Mouse (Mus musculus): ENCODE data around the gene R3hdml. TPM values are rescaled to one million over a fixed set of nuclear protein-coding genes. Genes with fewer than 3 reads are reported as not detected.

Gene R3hdml
- polyA plus RNA-seq, 1 experiment from 2014 or later = not detected

DNA sequence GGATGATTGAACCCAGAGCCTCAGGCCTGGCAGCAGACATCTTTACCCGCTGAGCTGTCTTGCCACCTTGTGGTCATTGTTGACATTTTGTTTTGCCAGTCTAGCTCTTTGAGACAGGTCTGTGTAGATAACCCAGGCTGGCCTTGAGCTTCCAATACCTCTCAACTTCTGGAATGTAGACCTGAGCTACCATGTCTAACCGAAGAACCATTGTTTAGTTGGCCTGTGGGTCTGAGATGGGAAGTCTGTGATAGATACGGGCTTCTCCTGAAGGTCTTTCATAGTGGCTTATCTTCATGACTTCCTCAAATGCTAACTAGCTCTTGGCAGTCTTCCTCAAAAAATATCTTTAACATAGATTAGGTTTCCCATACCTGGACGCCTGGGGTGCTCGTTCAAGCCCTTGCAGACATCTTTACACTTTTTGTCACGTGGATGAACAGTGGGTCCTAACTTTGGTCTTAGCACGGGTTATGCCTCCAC, 33.7 kb downstream of the R3hdml start:
- no peak overlapping the region for H3K4me3 ChIP-seq (replicated peaks; ENCODE audit: low read length)
- H3K27ac ChIP-seq (ENCODE audit: low read length) = no peak overlapping the region
- ATAC-seq (ENCODE audit: insufficient read depth, low FRiP score) = no peak
- H3K36me3 ChIP-seq (ENCODE audit: control insufficient read depth, insufficient read depth, low read length) = no peaks in the 10 kb centered on the region
- 84% methylated on average over 7 of the region's 7 CpGs for WGBS
- no peaks in the 10 kb centered on the region for H3K4me1 ChIP-seq (ENCODE audit: control insufficient read depth, insufficient read depth, low read length)
- H3K9me3 ChIP-seq (replicated peaks; ENCODE audit: control insufficient read depth, low read length) = no peaks in the 10 kb centered on the region
- H3K27me3 ChIP-seq (ENCODE audit: control insufficient read depth, insufficient read depth, low read length) = no peaks in the 10 kb centered on the region
- H3K9ac ChIP-seq (ENCODE audit: low read length) = no peak overlapping the region
- H3K4me2 ChIP-seq (ENCODE audit: low read depth, low read length) = no peak overlapping the region

DNA sequence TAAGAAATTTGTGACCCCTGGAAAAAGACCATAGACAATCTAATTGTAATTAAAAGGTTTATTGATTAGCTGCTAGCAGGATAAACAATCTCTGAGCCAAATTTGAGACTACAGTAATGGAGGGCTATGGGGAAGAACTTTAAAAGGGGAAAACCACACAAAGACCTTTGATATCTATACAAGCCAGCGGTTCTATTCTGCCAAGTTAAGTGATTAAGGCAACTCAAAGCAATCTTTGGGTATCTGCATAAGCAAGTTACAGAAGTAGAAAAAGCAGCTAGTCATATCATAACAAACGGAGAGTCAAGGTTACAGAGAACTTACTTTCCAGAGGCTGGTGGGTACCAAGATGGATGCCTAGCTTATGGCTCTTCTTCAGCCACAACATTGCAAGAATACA, 35.4 kb downstream of the R3hdml start:
- Histone ChIP-seq H3K4me1 (ENCODE audit: control insufficient read depth, insufficient read depth, low read length) (no peaks in the 10 kb centered on the region), H3K9ac (ENCODE audit: low read length) (no peak overlapping the region), H3K27me3 (ENCODE audit: control insufficient read depth, insufficient read depth, low read length) (no peaks in the 10 kb centered on the region), H3K4me2 (ENCODE audit: low read depth, low read length) (no peak overlapping the region), H3K36me3 (ENCODE audit: control insufficient read depth, insufficient read depth, low read length) (no peaks in the 10 kb centered on the region), H3K9me3 (replicated peaks; ENCODE audit: control insufficient read depth, low read length) (no peaks in the 10 kb centered on the region), H3K27ac (ENCODE audit: low read length) (no peak overlapping the region), H3K4me3 (replicated peaks; ENCODE audit: low read length) (no peak overlapping the region)
- WGBS = 81% methylated on average over 2 of the region's 2 CpGs
- ATAC-seq (ENCODE audit: insufficient read depth, low FRiP score) = no peak

DNA sequence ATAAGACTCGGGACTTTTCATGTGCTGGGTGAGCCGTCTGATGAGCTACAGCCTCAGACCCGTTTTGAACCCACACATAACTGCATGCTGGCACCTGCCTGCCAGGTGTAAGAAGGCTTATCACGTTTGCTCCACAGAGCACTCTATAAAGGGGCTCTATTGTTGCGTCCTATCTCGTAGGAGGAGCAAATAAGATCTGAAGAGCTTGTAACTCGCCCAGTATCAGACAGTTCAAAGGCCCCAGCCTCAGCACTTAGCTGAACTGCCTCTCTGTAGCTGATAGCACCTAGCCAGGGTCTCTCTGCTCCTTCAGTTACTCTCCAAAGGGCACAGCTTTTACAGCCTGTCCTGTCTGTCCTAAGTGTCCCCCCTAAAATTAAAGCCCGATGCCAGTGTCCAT, 38.3 kb downstream of the R3hdml start:
- Histone ChIP-seq H3K4me1 (ENCODE audit: control insufficient read depth, insufficient read depth, low read length) (peaks cover 5% of the 10 kb centered on the region; the same call in 1 of the 2 replicates), H3K36me3 (ENCODE audit: control insufficient read depth, insufficient read depth, low read length) (no peaks in the 10 kb centered on the region), H3K4me3 (replicated peaks; ENCODE audit: low read length) (no peak overlapping the region), H3K4me2 (ENCODE audit: low read depth, low read length) (no peak overlapping the region), H3K9me3 (replicated peaks; ENCODE audit: control insufficient read depth, low read length) (no peaks in the 10 kb centered on the region), H3K9ac (ENCODE audit: low read length) (no peak overlapping the region), H3K27me3 (ENCODE audit: control insufficient read depth, insufficient read depth, low read length) (no peaks in the 10 kb centered on the region), H3K27ac (ENCODE audit: low read length) (no peak overlapping the region)
- ATAC-seq (ENCODE audit: insufficient read depth, low FRiP score) = no peak
- WGBS = 44% methylated on average over 8 of the region's 8 CpGs

DNA sequence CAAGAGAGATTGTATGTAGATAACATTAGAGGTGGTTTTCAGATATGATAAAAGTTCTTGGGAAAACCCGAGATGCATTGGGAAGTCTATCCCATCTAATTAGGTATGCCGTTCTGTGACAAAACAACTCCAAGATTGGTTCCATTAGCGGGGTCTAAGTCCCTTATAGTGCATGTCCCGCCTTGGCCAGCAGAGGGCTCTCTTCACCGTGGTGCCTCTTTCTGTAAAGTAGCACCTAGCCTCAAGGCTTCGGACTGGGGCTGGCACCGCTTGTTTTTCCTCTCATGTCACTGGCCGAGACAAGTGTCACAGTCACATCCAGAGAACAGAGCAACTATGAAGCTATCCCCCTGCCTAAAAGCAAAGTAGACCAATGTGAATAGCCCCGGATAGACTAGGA, 39.8 kb downstream of the R3hdml start:
- Histone ChIP-seq H3K27ac (ENCODE audit: low read length) (no peak overlapping the region), H3K27me3 (ENCODE audit: control insufficient read depth, insufficient read depth, low read length) (no peaks in the 10 kb centered on the region), H3K4me1 (ENCODE audit: control insufficient read depth, insufficient read depth, low read length) (peaks cover 6% of the 10 kb centered on the region; the same call in 1 of the 2 replicates), H3K36me3 (ENCODE audit: control insufficient read depth, insufficient read depth, low read length) (no peaks in the 10 kb centered on the region), H3K9me3 (replicated peaks; ENCODE audit: control insufficient read depth, low read length) (no peaks in the 10 kb centered on the region), H3K9ac (ENCODE audit: low read length) (no peak overlapping the region), H3K4me2 (ENCODE audit: low read depth, low read length) (no peak overlapping the region), H3K4me3 (replicated peaks; ENCODE audit: low read length) (no peak overlapping the region)
- 11% methylated on average over 9 of the region's 9 CpGs for WGBS
- ATAC-seq (ENCODE audit: insufficient read depth, low FRiP score) = no peak

DNA sequence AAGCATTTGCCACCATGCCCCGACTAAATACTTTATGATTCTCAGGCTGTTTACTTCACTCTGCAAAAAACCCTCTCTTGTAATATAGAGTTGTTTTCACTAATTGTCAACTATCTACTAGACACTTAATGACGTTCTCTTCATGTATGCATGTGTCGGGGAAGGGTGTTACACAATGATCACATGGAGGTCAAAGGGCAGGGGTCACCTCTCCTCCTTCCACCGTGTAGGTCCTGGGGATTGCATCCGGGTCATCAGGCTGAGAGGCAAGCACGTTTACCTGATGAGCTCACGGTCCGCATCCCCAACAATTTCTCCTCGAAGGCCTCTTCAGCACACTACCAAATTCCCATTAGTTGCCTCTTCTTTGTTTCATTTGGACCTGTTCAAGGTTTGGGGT, 41.1 kb downstream of the R3hdml start:
- H3K9ac ChIP-seq (ENCODE audit: low read length) = no peak overlapping the region
- H3K27me3 ChIP-seq (ENCODE audit: control insufficient read depth, insufficient read depth, low read length) = no peaks in the 10 kb centered on the region
- H3K4me2 ChIP-seq (ENCODE audit: low read depth, low read length) = no peak overlapping the region
- no peaks in the 10 kb centered on the region for H3K36me3 ChIP-seq (ENCODE audit: control insufficient read depth, insufficient read depth, low read length)
- H3K27ac ChIP-seq (ENCODE audit: low read length) = no peak overlapping the region
- 84% methylated on average over 9 of the region's 9 CpGs for whole genome bisulfite sequencing
- no peak overlapping the region for H3K4me3 ChIP-seq (replicated peaks; ENCODE audit: low read length)
- peaks cover 6% of the 10 kb centered on the region; the same call in 1 of the 2 replicates for H3K4me1 ChIP-seq (ENCODE audit: control insufficient read depth, insufficient read depth, low read length)
- H3K9me3 ChIP-seq (replicated peaks; ENCODE audit: control insufficient read depth, low read length) = no peaks in the 10 kb centered on the region
- no peak for ATAC-seq (ENCODE audit: insufficient read depth, low FRiP score)

DNA sequence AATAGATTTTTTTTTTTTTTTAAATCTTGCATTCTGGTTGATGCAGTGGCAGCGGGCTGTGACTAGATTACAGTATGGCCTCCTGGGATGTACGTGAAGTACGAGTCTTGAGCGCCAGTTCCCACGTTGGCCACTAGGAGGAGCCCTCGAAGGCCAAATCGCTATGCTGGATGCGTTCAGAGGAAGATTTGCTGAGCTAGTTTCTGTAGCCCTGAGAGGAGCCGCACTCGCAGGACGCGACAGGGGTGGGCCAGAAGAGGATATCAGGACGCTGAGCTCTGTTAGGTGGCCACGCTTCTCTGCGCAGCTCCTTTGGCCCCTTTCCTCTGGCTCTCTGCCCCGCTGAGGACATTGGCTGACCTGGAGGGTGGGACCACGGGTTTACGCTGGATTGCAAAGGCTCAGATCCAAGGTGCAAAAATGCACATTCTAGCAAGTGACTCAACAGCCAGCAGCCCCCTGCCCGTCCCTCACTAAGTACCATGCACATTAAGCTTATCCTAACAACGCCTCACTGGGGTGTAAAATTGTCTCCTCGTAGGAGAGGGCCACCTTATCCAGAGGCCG, 42.9 kb downstream of the R3hdml start:
- Histone ChIP-seq H3K4me1 (ENCODE audit: control insufficient read depth, insufficient read depth, low read length) (peaks cover 6% of the 10 kb centered on the region; the same call in 1 of the 2 replicates), H3K27ac (ENCODE audit: low read length) (no peak overlapping the region)
- peak; percentile 55; the same call in 1 of the 2 replicates for ATAC-seq (ENCODE audit: insufficient read depth, low FRiP score)

DNA sequence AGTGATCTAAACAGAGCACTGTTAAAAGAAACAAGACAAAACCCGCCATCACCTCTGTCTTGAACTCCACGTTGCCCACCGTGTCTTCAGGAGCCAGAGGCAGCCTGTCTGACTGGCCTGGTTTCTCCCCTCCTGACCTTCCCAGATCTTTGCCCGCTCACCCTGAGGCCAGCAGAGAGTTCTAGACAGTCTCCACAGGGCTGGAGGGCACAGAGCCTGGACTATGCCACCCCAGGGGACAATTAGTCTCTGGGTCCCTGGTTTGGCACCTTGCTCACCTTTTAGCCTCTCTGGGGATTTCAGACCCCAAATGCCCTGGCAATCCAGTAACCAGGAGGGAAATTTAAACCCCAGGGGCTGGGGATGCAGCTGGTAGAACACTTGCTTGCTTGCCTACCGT, 45.3 kb downstream of the R3hdml start:
- Histone ChIP-seq H3K27ac (ENCODE audit: low read length) (no peak overlapping the region), H3K9ac (ENCODE audit: low read length) (no peak overlapping the region)
- 69% methylated on average over 5 of the region's 5 CpGs for whole genome bisulfite sequencing

More for the DNA sequence above, 42.9 kb downstream of the R3hdml start:
- WGBS = 9% methylated on average over 22 of the region's 22 CpGs
- no peaks in the 10 kb centered on the region for H3K27me3 ChIP-seq (ENCODE audit: control insufficient read depth, insufficient read depth, low read length)
- peak overlapping the region; percentile 65 for H3K9ac ChIP-seq (ENCODE audit: low read length)
- peak overlapping the region; percentile 40 for H3K4me3 ChIP-seq (replicated peaks; ENCODE audit: low read length)
- H3K4me2 ChIP-seq (ENCODE audit: low read depth, low read length) = peak overlapping the region; percentile 59
- no peaks in the 10 kb centered on the region for H3K36me3 ChIP-seq (ENCODE audit: control insufficient read depth, insufficient read depth, low read length)
- no peaks in the 10 kb centered on the region for H3K9me3 ChIP-seq (replicated peaks; ENCODE audit: control insufficient read depth, low read length)

DNA sequence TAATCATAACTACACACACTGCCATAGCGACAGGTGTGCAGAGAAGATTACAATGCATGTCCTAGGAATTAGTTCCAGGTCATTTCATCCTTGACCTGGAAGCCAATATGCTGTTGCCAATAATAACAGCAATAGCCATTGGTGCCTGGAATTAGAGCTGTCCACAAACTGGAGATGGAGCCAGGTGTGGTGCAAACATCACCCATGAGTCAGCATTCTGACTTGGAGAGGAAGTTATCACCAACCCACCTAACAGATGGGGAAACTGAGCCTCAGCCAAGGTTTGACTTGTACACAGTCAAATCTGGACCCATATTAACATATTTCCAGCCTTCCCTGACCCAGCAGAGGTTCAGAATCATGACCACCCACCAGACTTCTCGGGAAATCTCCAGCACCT, 46.3 kb downstream of the R3hdml start:
- no peak for ATAC-seq (ENCODE audit: insufficient read depth, low FRiP score)
- Histone ChIP-seq H3K27ac (ENCODE audit: low read length) (no peak overlapping the region), H3K27me3 (ENCODE audit: control insufficient read depth, insufficient read depth, low read length) (no peaks in the 10 kb centered on the region), H3K4me1 (ENCODE audit: control insufficient read depth, insufficient read depth, low read length) (peaks cover 8% of the 10 kb centered on the region; the same call in 1 of the 2 replicates), H3K4me2 (ENCODE audit: low read depth, low read length) (no peak overlapping the region), H3K9me3 (replicated peaks; ENCODE audit: control insufficient read depth, low read length) (no peaks in the 10 kb centered on the region), H3K36me3 (ENCODE audit: control insufficient read depth, insufficient read depth, low read length) (no peaks in the 10 kb centered on the region), H3K4me3 (replicated peaks; ENCODE audit: low read length) (no peak overlapping the region), H3K9ac (ENCODE audit: low read length) (no peak overlapping the region)
- WGBS = 74% methylated on average over 2 of the region's 2 CpGs

More for the DNA sequence above, 45.3 kb downstream of the R3hdml start:
- H3K4me2 ChIP-seq (ENCODE audit: low read depth, low read length) = no peak overlapping the region
- H3K27me3 ChIP-seq (ENCODE audit: control insufficient read depth, insufficient read depth, low read length) = no peaks in the 10 kb centered on the region
- peaks cover 8% of the 10 kb centered on the region; the same call in 1 of the 2 replicates for H3K4me1 ChIP-seq (ENCODE audit: control insufficient read depth, insufficient read depth, low read length)
- no peak for ATAC-seq (ENCODE audit: insufficient read depth, low FRiP score)
- H3K9me3 ChIP-seq (replicated peaks; ENCODE audit: control insufficient read depth, low read length) = no peaks in the 10 kb centered on the region
- no peaks in the 10 kb centered on the region for H3K36me3 ChIP-seq (ENCODE audit: control insufficient read depth, insufficient read depth, low read length)
- no peak overlapping the region for H3K4me3 ChIP-seq (replicated peaks; ENCODE audit: low read length)

DNA sequence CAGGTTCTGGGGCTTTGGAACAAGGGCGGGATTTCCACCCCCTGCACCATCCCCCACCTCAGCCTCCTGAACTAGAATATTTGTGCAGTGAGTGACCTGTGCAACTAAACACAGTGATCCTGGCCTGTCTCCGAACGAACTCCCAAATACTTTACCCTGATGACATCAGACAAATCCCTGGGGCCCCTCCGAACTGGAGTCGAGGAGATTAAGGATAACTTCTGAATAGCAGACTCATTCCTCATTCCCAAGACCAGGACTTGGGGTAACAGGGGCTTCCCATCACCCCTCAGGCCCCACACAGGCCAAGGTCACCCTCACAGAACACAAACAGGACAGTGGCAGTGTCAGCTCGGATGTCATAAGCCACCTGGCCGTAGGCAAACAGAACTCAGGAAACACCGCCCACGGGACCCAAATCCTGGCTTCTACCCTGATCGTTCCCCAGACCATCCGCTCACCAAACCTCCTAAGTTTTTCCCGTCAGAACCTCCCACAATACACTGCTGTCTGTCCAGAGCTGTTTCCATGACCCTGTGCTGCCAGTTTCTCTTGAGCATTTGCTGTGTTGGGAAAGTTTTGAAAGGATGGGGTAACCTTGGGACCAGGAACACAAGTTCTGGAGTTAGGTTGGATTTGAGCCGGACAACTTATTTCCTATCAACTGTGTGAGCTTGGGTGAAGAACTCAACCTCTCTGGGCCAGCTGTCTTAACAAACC, 47.4 kb downstream of the R3hdml start:
- H3K4me3 ChIP-seq (replicated peaks; ENCODE audit: low read length) = no peak overlapping the region
- no peaks in the 10 kb centered on the region for H3K36me3 ChIP-seq (ENCODE audit: control insufficient read depth, insufficient read depth, low read length)
- 47% methylated on average over 13 of the region's 13 CpGs for WGBS
- no peak overlapping the region for H3K9ac ChIP-seq (ENCODE audit: low read length)
- H3K4me1 ChIP-seq (ENCODE audit: control insufficient read depth, insufficient read depth, low read length) = peaks cover 8% of the 10 kb centered on the region; the same call in 1 of the 2 replicates
- no peak overlapping the region for H3K4me2 ChIP-seq (ENCODE audit: low read depth, low read length)
- no peaks in the 10 kb centered on the region for H3K9me3 ChIP-seq (replicated peaks; ENCODE audit: control insufficient read depth, low read length)
- no peak for ATAC-seq (ENCODE audit: insufficient read depth, low FRiP score)
- no peaks in the 10 kb centered on the region for H3K27me3 ChIP-seq (ENCODE audit: control insufficient read depth, insufficient read depth, low read length)
- H3K27ac ChIP-seq (ENCODE audit: low read length) = no peak overlapping the region

Data from stomach, embryonic 16.5 days (tissue).